Mouse (Mus musculus) adrenal gland, postnatal 36 days (tissue): ENCODE measurements around the gene Avpr2. TPM values are rescaled to one million over a fixed set of nuclear protein-coding genes. Genes with fewer than 3 reads are reported as not detected.

Source experiments
- DNase-seq, 2 experiments: peaks; one replicate each; pipeline ENCODE4 v3.0.0; 2021; ENCODE audit warnings: mixed read lengths in 1 of 2
- total RNA-seq, 2 experiments: library from RNA; stranded (reverse); gene quantifications; 2 replicates each; pipeline ENCODE4 v1.2.3; 2021

Gene Avpr2
- total RNA-seq, 2 experiments from 2014 or later = not detected

DNA sequence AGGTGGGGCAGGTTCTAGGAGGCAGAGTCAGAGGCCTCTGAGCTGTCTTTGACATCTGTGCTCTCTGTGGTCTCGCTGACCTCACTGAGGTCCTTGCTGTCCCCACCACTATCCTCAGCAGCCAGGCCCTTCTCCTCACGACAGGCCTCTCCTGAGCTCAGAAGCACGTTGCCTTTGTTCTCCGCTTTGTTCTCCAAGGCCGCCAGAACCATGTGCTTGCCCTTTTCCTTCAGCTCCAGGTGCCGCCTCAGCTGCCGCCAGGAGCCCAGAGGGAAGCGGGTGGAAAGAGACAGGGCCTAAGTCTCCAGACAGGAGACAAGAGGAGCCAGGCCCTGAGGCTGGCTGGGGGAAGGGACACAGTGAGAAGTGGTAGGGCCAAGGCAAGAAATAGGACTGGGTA lies 25.0 kb downstream of the Avpr2 start:
- DNase-seq = peak; percentile 8 to 14

DNA sequence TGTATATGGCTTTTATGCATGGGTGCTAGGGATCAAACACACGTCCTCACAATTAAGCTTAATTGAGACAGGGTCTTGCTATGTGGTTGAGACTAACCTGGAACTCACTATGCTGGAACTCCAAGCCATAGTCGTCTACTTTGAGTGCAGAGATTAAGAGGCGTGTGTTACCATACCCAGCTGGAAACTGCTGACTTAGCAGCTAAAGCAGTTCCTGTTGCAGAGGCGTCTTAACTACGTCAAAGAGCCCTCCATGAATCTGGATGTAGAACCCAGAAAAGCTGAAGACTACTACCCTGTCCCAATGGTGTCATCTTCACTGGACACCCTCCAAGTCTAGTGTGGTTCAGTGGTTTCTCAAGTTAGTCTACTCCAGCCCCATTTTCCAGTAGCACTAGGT lies 26.7 kb downstream of the Avpr2 start:
- DNase-seq = no peak

GRCm38 (mm10) chrX:73921285-73921822 lies 29.5 kb downstream of the Avpr2 start:
- peak; percentile 10 to 16 for DNase-seq

DNA sequence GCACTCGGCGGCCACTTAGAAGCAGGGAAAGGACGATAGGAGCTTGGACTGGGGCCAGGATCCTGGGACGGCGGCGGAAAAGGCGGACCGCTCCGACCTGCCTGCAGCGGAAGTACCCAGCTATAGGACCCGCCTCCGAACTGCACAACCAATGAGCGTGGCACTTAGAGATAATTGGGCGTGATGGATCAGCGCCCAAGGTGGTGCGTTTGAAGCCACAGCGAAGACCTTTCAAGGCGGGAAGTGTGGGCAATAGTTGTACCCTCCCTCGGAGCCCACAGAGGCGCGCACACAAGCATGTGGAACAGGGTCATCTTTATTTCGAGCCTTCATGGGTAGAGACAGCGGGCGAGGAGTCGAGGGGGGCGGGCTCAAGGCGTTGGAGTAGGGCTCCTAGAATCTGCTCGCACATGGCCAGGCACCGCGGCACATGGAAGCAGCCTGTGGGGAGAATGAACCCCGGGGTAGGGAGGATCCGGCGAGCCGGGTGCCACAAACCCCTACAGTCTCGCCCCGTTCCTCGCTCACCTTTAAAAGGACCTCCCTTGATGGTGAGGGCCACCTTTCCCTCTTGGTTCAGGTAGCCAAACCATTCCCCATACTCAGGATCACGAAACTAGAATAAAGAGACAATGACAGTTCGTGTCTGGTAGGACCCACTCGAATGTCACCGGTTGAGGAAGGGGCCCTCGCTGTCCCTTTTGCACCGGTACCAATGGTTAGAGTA lies 30.1 kb downstream of the Avpr2 start, which contains the start of the genes Arhgap4 and Naa10:
Gene Arhgap4, minus strand, starts transcription at position 48 of the 727 bp plus-strand sequence.
Gene Naa10, minus strand, starts transcription at position 122 of the 727 bp plus-strand sequence.
- peak; percentile 92 to 93 for DNase-seq

DNA sequence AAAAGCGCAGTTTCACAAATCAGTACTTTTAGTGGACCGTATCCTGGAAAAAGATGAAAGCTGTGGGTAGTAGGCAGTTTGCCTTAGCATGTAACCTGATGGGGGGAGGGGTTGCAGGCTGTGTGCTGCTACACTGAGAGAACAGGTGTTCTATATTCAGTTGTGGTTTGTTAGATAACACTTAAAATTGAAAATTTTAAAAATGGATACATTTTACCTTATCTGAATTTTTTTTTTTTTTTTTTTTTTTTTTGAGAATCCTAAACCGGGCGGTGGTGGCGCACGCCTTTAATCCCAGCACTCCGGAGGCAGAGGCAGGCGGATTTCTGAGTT lies 30.6 kb downstream of the Avpr2 start:
- no peak for DNase-seq

DNA sequence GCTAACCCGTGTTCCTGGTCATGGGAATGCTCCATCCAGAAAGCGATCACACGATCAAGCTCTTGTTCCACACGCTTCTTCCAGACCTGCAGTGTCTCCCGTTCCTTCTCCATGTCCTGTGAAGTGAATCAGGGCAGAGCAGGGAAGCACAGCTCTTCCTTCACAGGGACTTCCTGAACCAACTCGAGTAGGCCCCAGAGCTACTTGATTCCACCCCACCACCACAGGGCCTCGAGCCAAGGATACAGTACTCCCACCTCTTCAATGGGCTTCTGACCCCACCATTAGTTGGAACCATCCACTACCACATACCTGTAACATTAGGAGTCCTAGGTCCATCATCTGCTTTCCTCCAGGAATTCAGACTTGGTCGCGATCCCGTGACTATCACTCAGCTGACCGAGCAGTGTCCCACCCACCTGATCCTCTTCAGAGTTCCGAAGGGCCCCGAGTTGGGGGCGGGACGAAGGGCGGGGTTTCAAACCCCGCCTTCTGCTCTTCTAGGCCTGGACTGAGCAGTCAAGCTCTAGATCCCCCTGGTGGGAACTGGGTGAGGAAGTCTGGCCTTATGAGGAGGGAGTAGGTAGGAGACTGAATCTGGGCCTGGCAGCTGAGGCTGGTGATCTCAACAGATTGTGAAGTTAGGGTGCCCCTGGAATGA lies 38.6 kb downstream of the Avpr2 start, which contains the start of gene Renbp:
Gene Renbp, minus strand, starts transcription at position 449 of the 661 bp plus-strand sequence.
- peak; percentile 67 to 79 for DNase-seq

DNA sequence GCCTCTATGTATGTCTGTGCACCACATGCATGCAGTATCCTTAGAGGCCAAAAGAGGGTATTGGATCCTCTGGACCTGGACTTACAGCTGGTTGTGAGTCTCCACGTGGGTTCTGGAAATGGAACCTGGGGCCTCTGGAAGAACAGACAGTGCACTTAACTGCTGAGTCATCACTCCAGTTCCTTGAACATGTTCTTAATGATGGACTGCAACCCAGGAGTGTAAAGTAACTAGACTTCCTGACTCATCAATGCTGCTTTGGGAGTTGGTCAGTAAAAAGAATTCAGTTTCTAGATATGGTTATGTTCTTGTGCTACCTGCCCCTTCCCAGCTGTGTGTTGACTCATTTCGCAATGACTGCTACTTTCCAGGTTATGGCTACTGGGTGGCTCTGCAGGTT lies 40.0 kb downstream of the Avpr2 start:
- no peak for DNase-seq

GRCm38 (mm10) chrX:73941860-73942259 lies 50.0 kb downstream of the Avpr2 start:
- DNase-seq = no peak

- DNase-seq = no peak
These were observed 50.4 kb downstream of the Avpr2 start for GRCm38 (mm10) chrX:73942294-73942693.

Other genes starting within 250 kb of the Avpr2 start
- gene Pnck, start 232.0 kb upstream of the Avpr2 start, total RNA-seq = 1 to 10 TPM; 6.9 to 7.0 TPM
- 100 to 1,000 TPM in 1 of 2 experiments, 10 to 100 TPM in 1; 62.6 to 126 TPM for gene Slc6a8, start 219.0 kb upstream of the Avpr2 start, total RNA-seq
- gene Bcap31, start 175.9 kb upstream of the Avpr2 start, total RNA-seq = 100 to 1,000 TPM; 278 to 286 TPM
- 10 to 100 TPM; 21.6 to 31.5 TPM for gene Abcd1, start 175.5 kb upstream of the Avpr2 start, total RNA-seq
- under 1 TPM; 0.30 to 0.66 TPM for gene Plxnb3, start 135.0 kb upstream of the Avpr2 start, total RNA-seq
- under 1 TPM in 1 of 2 experiments, not detected in 1; 0.33 TPM for gene Srpk3, start 117.7 kb upstream of the Avpr2 start, total RNA-seq
- gene Idh3g, start 105.2 kb upstream of the Avpr2 start, total RNA-seq = 100 to 1,000 TPM; 412 to 482 TPM
- gene Ssr4, start 105.1 kb upstream of the Avpr2 start, total RNA-seq = 100 to 1,000 TPM; 161 to 166 TPM
- gene Pdzd4, start 67.1 kb upstream of the Avpr2 start, total RNA-seq = 1 to 10 TPM; 2.9 to 4.4 TPM
- 10 to 100 TPM in 1 of 2 experiments, 1 to 10 TPM in 1; 9.8 to 10.0 TPM for gene L1cam, start 4.0 kb downstream of the Avpr2 start, total RNA-seq
- 1 to 10 TPM; 2.9 to 3.0 TPM for gene Arhgap4, start 29.8 kb downstream of the Avpr2 start, total RNA-seq
- 10 to 100 TPM; 76.0 to 85.1 TPM for gene Naa10, start 29.8 kb downstream of the Avpr2 start, total RNA-seq
- gene Renbp, start 38.7 kb downstream of the Avpr2 start, total RNA-seq = 10 to 100 TPM; 16.1 to 23.8 TPM
- 10 to 100 TPM; 56.9 to 57.1 TPM for gene Hcfc1, start 74.3 kb downstream of the Avpr2 start, total RNA-seq
- 100 to 1,000 TPM; 112 to 117 TPM for gene Irak1, start 131.8 kb downstream of the Avpr2 start, total RNA-seq
- gene Opn1mw, start 235.4 kb downstream of the Avpr2 start, total RNA-seq = not detected
- 10 to 100 TPM; 35.1 to 38.4 TPM for gene Mecp2, start 243.3 kb downstream of the Avpr2 start, total RNA-seq